Mouse (Mus musculus): Measurements from ENCODE around the gene Adora1. TPM values are rescaled to one million over a fixed set of nuclear protein-coding genes. Genes with fewer than 3 reads are reported as not detected.

Gene Adora1
- total RNA-seq, 2 experiments from 2014 or later: 180 to 188 TPM

- Histone ChIP-seq H3K27ac (peak overlapping the region; percentile 50), H3K4me3 (no peak overlapping the region)
- no peak for DNase-seq (ENCODE audit: extremely low spot score in 1 of 2, low spot score in 2 of 2)
- TF ChIP-seq CTCF (IDR thresholded peaks at IDR 0.05): no peak
- intact Hi-C loops (cut with DNase I): no loop called here
Observed at GRCm38 (mm10) chr1:134188217-134188616, 47.0 kb downstream of the Adora1 start.

- no peak overlapping the region for H3K27ac ChIP-seq
- no peak for TF ChIP-seq CTCF (IDR thresholded peaks at IDR 0.05)
- H3K4me3 ChIP-seq: no peak overlapping the region
- DNase-seq (ENCODE audit: extremely low spot score in 1 of 2, low spot score in 2 of 2): no peak
- intact Hi-C loops (cut with DNase I): no loop called here
Observed at GRCm38 (mm10) chr1:134184089-134184488, 51.1 kb downstream of the Adora1 start.

- intact Hi-C loops (cut with DNase I): no loop called here
- H3K4me3 ChIP-seq: no peak within 1 kb of the TSS
- DNase-seq (ENCODE audit: extremely low spot score in 1 of 2, low spot score in 2 of 2): no peak
- H3K27ac ChIP-seq: peak within 1 kb of the TSS; percentile 67
- TF ChIP-seq CTCF (IDR thresholded peaks at IDR 0.05): no peak
Observed at GRCm38 (mm10) chr1:134182025-134182424, 53.2 kb downstream of the Adora1 start, which contains the start of gene Chil1. Gene Chil1, plus strand, starts transcription at chr1:134182176.

GRCm38 (mm10) chr1:134177976-134178375, 57.3 kb downstream of the Adora1 start:
- no peak overlapping the region for H3K27ac ChIP-seq
- H3K4me3 ChIP-seq: no peak overlapping the region
- DNase-seq (ENCODE audit: extremely low spot score in 1 of 2, low spot score in 2 of 2): no peak
- intact Hi-C loops (cut with DNase I): no loop called here
- no peak for TF ChIP-seq CTCF (IDR thresholded peaks at IDR 0.05)

- TF ChIP-seq CTCF (IDR thresholded peaks at IDR 0.05): no peak
- intact Hi-C loops (cut with DNase I): no loop called here
- no peak for DNase-seq (ENCODE audit: extremely low spot score in 1 of 2, low spot score in 2 of 2)
- no peak overlapping the region for H3K4me3 ChIP-seq
- H3K27ac ChIP-seq: no peak overlapping the region
Observed at GRCm38 (mm10) chr1:134173081-134173480, 62.1 kb downstream of the Adora1 start.

- Histone ChIP-seq H3K4me3 (no peak overlapping the region), H3K27ac (no peak overlapping the region)
- no peak for TF ChIP-seq CTCF (IDR thresholded peaks at IDR 0.05)
- intact Hi-C loops (cut with DNase I): no loop called here
- no peak for DNase-seq (ENCODE audit: extremely low spot score in 1 of 2, low spot score in 2 of 2)
Observed at GRCm38 (mm10) chr1:134168985-134169697, 66.1 kb downstream of the Adora1 start.

- Histone ChIP-seq H3K4me3 (no peak overlapping the region), H3K27ac (no peak overlapping the region)
- DNase-seq (ENCODE audit: extremely low spot score in 1 of 2, low spot score in 2 of 2): no peak
- no peak for TF ChIP-seq CTCF (IDR thresholded peaks at IDR 0.05)
- intact Hi-C loops (cut with DNase I): no loop called here
Observed at GRCm38 (mm10) chr1:134168567-134168966, 66.7 kb downstream of the Adora1 start.

GRCm38 (mm10) chr1:134167416-134168305, 67.6 kb downstream of the Adora1 start:
- no peak for DNase-seq (ENCODE audit: extremely low spot score in 1 of 2, low spot score in 2 of 2)
- intact Hi-C loops (cut with DNase I): no loop called here

GRCm38 (mm10) chr1:134166547-134166946, 68.7 kb downstream of the Adora1 start:
- intact Hi-C loops (cut with DNase I): no loop called here
- Histone ChIP-seq H3K27ac (no peak overlapping the region), H3K4me3 (no peak overlapping the region)
- no peak for TF ChIP-seq CTCF (IDR thresholded peaks at IDR 0.05)
- no peak for DNase-seq (ENCODE audit: extremely low spot score in 1 of 2, low spot score in 2 of 2)

More at GRCm38 (mm10) chr1:134167416-134168305, 67.6 kb downstream of the Adora1 start:
- TF ChIP-seq CTCF (IDR thresholded peaks at IDR 0.05): no peak
- Histone ChIP-seq H3K27ac (peak overlapping the region; percentile 73), H3K4me3 (no peak overlapping the region)

- H3K27ac ChIP-seq: no peak overlapping the region
- H3K4me3 ChIP-seq: no peak overlapping the region
- TF ChIP-seq CTCF (IDR thresholded peaks at IDR 0.05): no peak
- intact Hi-C loops (cut with DNase I): no loop called here
- no peak for DNase-seq (ENCODE audit: extremely low spot score in 1 of 2, low spot score in 2 of 2)
Observed at GRCm38 (mm10) chr1:134164454-134164853, 70.8 kb downstream of the Adora1 start.

- DNase-seq (ENCODE audit: extremely low spot score in 1 of 2, low spot score in 2 of 2): no peak
- H3K4me3 ChIP-seq: no peak overlapping the region
- no peak for TF ChIP-seq CTCF (IDR thresholded peaks at IDR 0.05)
- H3K27ac ChIP-seq: no peak overlapping the region
- intact Hi-C loops (cut with DNase I): no loop called here
Observed at GRCm38 (mm10) chr1:134163476-134163875, 71.8 kb downstream of the Adora1 start.

- Histone ChIP-seq H3K27ac (no peak overlapping the region), H3K4me3 (no peak overlapping the region)
- intact Hi-C loops (cut with DNase I): no loop called here
- no peak for DNase-seq (ENCODE audit: extremely low spot score in 1 of 2, low spot score in 2 of 2)
- no peak for TF ChIP-seq CTCF (IDR thresholded peaks at IDR 0.05)
Observed at GRCm38 (mm10) chr1:134162510-134163225, 72.6 kb downstream of the Adora1 start.
